ENCODE assay signal across 13 mouse cellular contexts in the genomic region with DNA sequence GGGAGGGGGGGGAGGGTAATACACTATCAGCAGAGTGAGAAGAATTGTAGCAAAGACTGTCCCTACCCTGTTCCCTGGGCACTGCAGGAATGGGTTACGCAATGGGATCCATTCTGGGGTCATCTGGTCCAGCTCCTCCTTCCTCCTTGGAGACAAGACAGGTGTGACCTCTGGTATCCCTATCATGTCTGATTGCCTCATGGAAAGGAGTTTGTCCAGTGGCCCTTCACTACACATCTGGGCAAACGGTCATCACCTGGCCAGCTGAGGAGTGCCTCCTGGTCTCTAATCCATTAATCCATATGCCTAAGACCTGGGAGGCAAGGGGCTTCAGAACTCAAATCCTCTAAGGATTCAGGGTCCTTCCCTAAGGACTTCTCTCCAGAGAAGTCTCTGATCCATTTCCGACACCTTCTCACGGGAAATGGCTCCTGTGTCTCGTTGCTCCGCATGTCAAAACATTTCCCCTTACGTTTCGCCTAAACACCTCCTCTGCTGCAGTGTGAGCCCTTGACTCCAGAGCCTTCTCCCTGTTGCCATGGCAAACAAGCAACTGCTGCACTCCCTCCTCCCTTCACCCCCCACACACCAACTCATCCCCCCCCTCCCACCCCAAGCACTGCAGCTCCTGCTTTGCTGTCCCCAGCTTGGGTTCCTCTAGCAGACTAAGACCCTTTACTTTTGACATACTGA. TPM values are rescaled to one million over a fixed set of nuclear protein-coding genes. Genes with fewer than 3 reads are reported as not detected.
DNase-seq lines count a peak whose midpoint lies in the region; ATAC-seq lines count a peak whose summit lies in the region.
"Had no signal": no experiment of that assay in that cellular context is flagged by ENCODE, and none has a peak within 500 bp of the region (broad histone marks: within the 10 kb centered on the region; RNA-seq: fewer than 3 reads in every experiment).

No protein-coding gene starts in this region.

- H3K4me1 ChIP-seq in hindbrain, embryonic 10.5 days (replicated peaks), result peaks cover 52% of the 10 kb centered on the region
- peaks cover 9% of the 10 kb centered on the region; the same call in 1 of the 2 replicates for H3K4me1 ChIP-seq in hindbrain, embryonic 11.5 days (replicated peaks; ENCODE audit: control insufficient read depth, insufficient read depth, low read length)
- peaks cover 63% of the 10 kb centered on the region for H3K4me1 ChIP-seq in forebrain, embryonic 15.5 days
- peaks cover 53% of the 10 kb centered on the region for H3K4me1 ChIP-seq in midbrain, embryonic 12.5 days

- WGBS in hindbrain, embryonic 10.5 days, result 80% methylated on average over 8 of the region's 8 CpGs
- WGBS in hindbrain, embryonic 11.5 days, result 84% methylated on average over 8 of the region's 8 CpGs
- 51% methylated on average over 8 of the region's 8 CpGs for WGBS in forebrain, embryonic 15.5 days
- 71% methylated on average over 8 of the region's 8 CpGs for WGBS in midbrain, embryonic 12.5 days

- H3K4me3 ChIP-seq in hindbrain, embryonic 10.5 days, result peak overlapping the region; percentile 76; the same call in 1 of the 2 replicates
- H3K4me3 ChIP-seq in hindbrain, embryonic 11.5 days (ENCODE audit: low read depth, low read length), result no peak overlapping the region
- peak overlapping the region; percentile 99 for H3K4me3 ChIP-seq in forebrain, embryonic 15.5 days
- H3K4me3 ChIP-seq in midbrain, embryonic 12.5 days, result peak overlapping the region; percentile 87; the same call in 1 of the 2 replicates
- H3K4me3 ChIP-seq: megakaryocyte, embryonic 14.5 days had no signal

- no peak overlapping the region; the same call in 1 of the 2 replicates for H3K4me2 ChIP-seq in hindbrain, embryonic 11.5 days (replicated peaks; ENCODE audit: low read depth, low read length)
- H3K4me2 ChIP-seq in forebrain, embryonic 15.5 days (replicated peaks), result peak overlapping the region; percentile 94
- H3K4me2 ChIP-seq in midbrain, embryonic 12.5 days (replicated peaks), result peak overlapping the region; percentile 98

- H3K27ac ChIP-seq in hindbrain, embryonic 10.5 days, result no peak overlapping the region
- no peak overlapping the region for H3K27ac ChIP-seq in hindbrain, embryonic 11.5 days (ENCODE audit: low read depth, low read length)
- no peak overlapping the region for H3K27ac ChIP-seq in forebrain, embryonic 15.5 days (replicated peaks)
- no peak overlapping the region for H3K27ac ChIP-seq in midbrain, embryonic 12.5 days (replicated peaks)
- H3K27ac ChIP-seq: kidney, postnatal 0 days had no signal

- H3K9ac ChIP-seq in hindbrain, embryonic 11.5 days (ENCODE audit: low read depth, low read length), result no peak overlapping the region
- H3K9ac ChIP-seq in forebrain, embryonic 15.5 days (replicated peaks), result 0 out of 2 replicates have a peak overlapping the region, but pooled peaks have one; percentile 15
- 0 out of 2 replicates have a peak overlapping the region, but pooled peaks have one; percentile 92 for H3K9ac ChIP-seq in midbrain, embryonic 12.5 days (replicated peaks)

- H3K9me3 ChIP-seq in hindbrain, embryonic 10.5 days, result no peaks in the 10 kb centered on the region
- H3K9me3 ChIP-seq in hindbrain, embryonic 11.5 days (ENCODE audit: control insufficient read depth, low read length), result no peaks in the 10 kb centered on the region
- no peaks in the 10 kb centered on the region for H3K9me3 ChIP-seq in forebrain, embryonic 15.5 days
- H3K9me3 ChIP-seq in midbrain, embryonic 12.5 days, result no peaks in the 10 kb centered on the region
- H3K9me3 ChIP-seq: megakaryocyte, embryonic 14.5 days had no signal

- ATAC-seq in hindbrain, embryonic 11.5 days (ENCODE audit: low FRiP score), result no peak
- ATAC-seq in forebrain, embryonic 15.5 days (replicated peaks), result no peak
- no peak for ATAC-seq in midbrain, embryonic 12.5 days (ENCODE audit: low FRiP score, low read depth)
- ATAC-seq in erythroblast, adult 5-6 weeks (replicated peaks; ENCODE audit: low FRiP score, poor library complexity, severe bottlenecking), result no peak

- DNase-seq in hindbrain, embryonic 10.5 days (ENCODE audit: low spot score), result no peak
- no peak for DNase-seq in hindbrain, embryonic 11.5 days (ENCODE audit: low spot score)
- peak; percentile 64 for DNase-seq in cerebellum, adult 9-11 months
- DNase-seq in adipocyte (ENCODE audit: low spot score), result no peak
- no peak for DNase-seq in thymus, postnatal 4 days
- DNase-seq: gastrocnemius, postnatal 36 days; liver; thymus, adult 2 months had no signal

- H3K36me3 ChIP-seq in hindbrain, embryonic 10.5 days, result peaks cover 50% of the 10 kb centered on the region
- peaks cover 2% of the 10 kb centered on the region; the same call in 1 of the 2 replicates for H3K36me3 ChIP-seq in hindbrain, embryonic 11.5 days (ENCODE audit: control insufficient read depth, insufficient read depth, low read length)
- peaks cover 30% of the 10 kb centered on the region for H3K36me3 ChIP-seq in forebrain, embryonic 15.5 days
- H3K36me3 ChIP-seq in midbrain, embryonic 12.5 days, result peaks cover 42% of the 10 kb centered on the region

- 0 out of 2 replicates have a peak, but pooled peaks cover under 1% of the 10 kb centered on the region for H3K27me3 ChIP-seq in hindbrain, embryonic 10.5 days (ENCODE audit: insufficient read depth, poor library complexity, severe bottlenecking)
- H3K27me3 ChIP-seq in hindbrain, embryonic 11.5 days (ENCODE audit: control insufficient read depth, insufficient read depth, low read length), result no peaks in the 10 kb centered on the region
- H3K27me3 ChIP-seq in forebrain, embryonic 15.5 days, result no peaks in the 10 kb centered on the region
- H3K27me3 ChIP-seq in midbrain, embryonic 12.5 days, result 0 out of 2 replicates have a peak, but pooled peaks cover 11% of the 10 kb centered on the region
- H3K27me3 ChIP-seq: megakaryocyte, embryonic 14.5 days had no signal

RNA-seq across cellular contexts. Expression of a gene that starts 2.2 kb away (rescaled TPM):
- 35.6 and 49.1 TPM in 2 replicates for polyA plus RNA-seq in hindbrain, embryonic 10.5 days (2016; fragmentation: Nextera tagmentation; extraction: Ambion mirVana)
- polyA plus RNA-seq in hindbrain, embryonic 11.5 days (2014; fragmentation: Nextera tagmentation; extraction: Ambion mirVana), result 24.5 and 27.0 TPM in 2 replicates
- polyA plus RNA-seq in forebrain, embryonic 15.5 days (2015; fragmentation: Nextera tagmentation; extraction: Ambion mirVana), result 95.0 and 102 TPM in 2 replicates
- 48.9 and 49.9 TPM in 2 replicates for polyA plus RNA-seq in midbrain, embryonic 12.5 days (2016; fragmentation: Nextera tagmentation; extraction: Ambion mirVana)
- 0.96 and 1.7 TPM in 2 replicates for total RNA-seq in erythroblast, adult 5-6 weeks (2015; ENCODE audit: low replicate concordance)
- 0.98 and 2.7 TPM in 2 replicates for total RNA-seq in erythroblast, adult 5-6 weeks (2017; ENCODE audit: low replicate concordance)

RNA-seq across cellular contexts. Expression of a gene that starts 2.3 kb away (rescaled TPM):
- 25.3 and 31.4 TPM in 2 replicates for polyA plus RNA-seq in hindbrain, embryonic 10.5 days (2016; fragmentation: Nextera tagmentation; extraction: Ambion mirVana)
- 28.1 and 28.6 TPM in 2 replicates for polyA plus RNA-seq in hindbrain, embryonic 11.5 days (2014; fragmentation: Nextera tagmentation; extraction: Ambion mirVana)
- 32.2 and 35.4 TPM in 2 replicates for polyA plus RNA-seq in forebrain, embryonic 15.5 days (2015; fragmentation: Nextera tagmentation; extraction: Ambion mirVana)
- 32.9 and 35.0 TPM in 2 replicates for polyA plus RNA-seq in midbrain, embryonic 12.5 days (2016; fragmentation: Nextera tagmentation; extraction: Ambion mirVana)
- 2.7 and 11.1 TPM in 2 replicates for total RNA-seq in erythroblast, adult 5-6 weeks (2015; ENCODE audit: low replicate concordance)
- total RNA-seq in erythroblast, adult 5-6 weeks (2017; ENCODE audit: low replicate concordance), result 5.4 and 9.2 TPM in 2 replicates

RNA-seq across cellular contexts. Expression of a gene that starts 15.0 kb away (rescaled TPM):
- 0.73 and 1.8 TPM in 2 replicates for polyA plus RNA-seq in hindbrain, embryonic 10.5 days (2016; fragmentation: Nextera tagmentation; extraction: Ambion mirVana)
- 0.95 and 0.99 TPM in 2 replicates for polyA plus RNA-seq in hindbrain, embryonic 11.5 days (2014; fragmentation: Nextera tagmentation; extraction: Ambion mirVana)
- 0.78 and 1.0 TPM in 2 replicates for polyA plus RNA-seq in forebrain, embryonic 15.5 days (2015; fragmentation: Nextera tagmentation; extraction: Ambion mirVana)
- 2.2 and 3.3 TPM in 2 replicates for polyA plus RNA-seq in midbrain, embryonic 12.5 days (2016; fragmentation: Nextera tagmentation; extraction: Ambion mirVana)
- not detected in 2 replicates for total RNA-seq in erythroblast, adult 5-6 weeks (2015; ENCODE audit: low replicate concordance)
- not detected in 2 replicates for total RNA-seq in erythroblast, adult 5-6 weeks (2017; ENCODE audit: low replicate concordance)
- total RNA-seq: gastrocnemius, postnatal 36 days had no signal
- polyA plus RNA-seq: kidney, postnatal 0 days had no signal
